Mouse (Mus musculus) stomach, embryonic 14.5 days (tissue): ENCODE measurements around the gene Fam78b. TPM values are rescaled to one million over a fixed set of nuclear protein-coding genes. Genes with fewer than 3 reads are reported as not detected.

ENCODE experiments used
- ATAC-seq: fragments of 200-750 bp; cut with Nextera tagmentation; 2 replicates; pipeline ENCODE4 v1.8.0; 2017; ENCODE audit warnings: low read depth, moderate TSS enrichment; ENCODE audit not compliant: insufficient number of reproducible peaks, insufficient read depth, low FRiP score
- H3K27ac ChIP-seq: fragments of 300-500 bp; sonication (generic); 2 replicates; pipeline ENCODE4 v1.5.1; 2014; ENCODE audit warnings: mild to moderate bottlenecking, low read length, moderate library complexity, mixed read lengths
- H3K27me3 ChIP-seq: fragments of 300-500 bp; sonication (generic); 2 replicates; pipeline ENCODE4 v1.6.1; 2014; ENCODE audit warnings: low read length, control low read depth, mixed read lengths; ENCODE audit not compliant: control insufficient read depth, insufficient read depth
- H3K36me3 ChIP-seq: fragments of 300-500 bp; sonication (generic); 2 replicates; pipeline ENCODE4 v1.6.1; 2014; ENCODE audit warnings: mild to moderate bottlenecking, control low read depth, low read length, moderate library complexity, mixed read lengths; ENCODE audit not compliant: control insufficient read depth, insufficient read depth
- H3K4me1 ChIP-seq: fragments of 300-500 bp; sonication (generic); 2 replicates; pipeline ENCODE4 v1.6.1; 2014; ENCODE audit warnings: low read length, control low read depth, mixed read lengths; ENCODE audit not compliant: control insufficient read depth, insufficient read depth
- H3K4me2 ChIP-seq: fragments of 300-500 bp; sonication (generic); replicated peaks from 2 replicates; pipeline ENCODE4 v1.6.1; 2014; ENCODE audit warnings: low read depth, low read length, control low read depth
- H3K4me3 ChIP-seq: fragments of 300-500 bp; sonication (generic); 2 replicates; pipeline ENCODE4 v1.5.1; 2014; ENCODE audit warnings: low read depth, low read length, control low read depth
- H3K9ac ChIP-seq: fragments of 300-500 bp; sonication (generic); replicated peaks from 2 replicates; pipeline ENCODE4 v1.6.1; 2014; ENCODE audit warnings: low read depth, mild to moderate bottlenecking, control low read depth, low read length, moderate library complexity, mixed read lengths
- H3K9me3 ChIP-seq: fragments of 300-500 bp; sonication (generic); 2 replicates; pipeline ENCODE4 v1.6.1; 2016; ENCODE audit warnings: low read depth, low read length, control low read depth; ENCODE audit not compliant: control insufficient read depth
- WGBS: fragments of 180-500 bp; shearing (Covaris S2); extraction: QIAGEN DNeasy Blood & Tissue Kit; methylation state at CpG from one replicate; pipeline ENCODE4 v1.1.7; 2014; 5-methylcytosine and 5-hydroxymethylcytosine counted together
- polyA plus RNA-seq: library from polyadenylated mRNA; unstranded; fragments of >200 nt; fragmentation: Nextera tagmentation; extraction: Ambion mirVana; gene quantifications from 2 replicates; pipeline ENCODE4 v1.2.1, GENCODE M21; 2014

Fam78b gene
- polyA plus RNA-seq, 1 experiment from 2014 or later, result 1.8 TPM

DNA sequence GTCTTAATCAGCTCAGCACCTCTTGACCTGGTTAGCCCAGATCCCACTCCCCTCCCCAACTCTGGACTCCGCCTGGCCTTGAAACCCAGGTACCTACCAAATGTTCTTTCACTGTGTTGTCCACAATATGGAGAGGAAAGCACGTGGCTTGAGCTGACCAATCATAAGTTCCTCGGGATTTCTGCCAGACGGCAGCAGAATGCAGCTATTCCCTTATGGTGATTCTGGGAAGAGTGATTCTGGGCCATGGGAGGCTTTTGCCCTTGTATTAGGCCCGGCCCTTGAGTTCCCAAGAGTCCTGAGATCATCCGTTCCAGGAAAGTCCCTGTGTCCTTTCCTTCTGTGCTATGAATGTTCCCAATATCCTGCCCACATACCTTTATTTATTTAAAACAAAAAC lies 41.3 kb downstream of the Fam78b start:
- Histone ChIP-seq H3K4me1 (no peaks in the 10 kb centered on the region), H3K36me3 (no peaks in the 10 kb centered on the region), H3K9ac (no peak overlapping the region), H3K9me3 (no peaks in the 10 kb centered on the region), H3K27ac (no peak overlapping the region), H3K4me2 (no peak overlapping the region), H3K4me3 (no peak overlapping the region), H3K27me3 (no peaks in the 10 kb centered on the region)
- 87% methylated on average over 6 of the region's 6 CpGs for WGBS
- ATAC-seq, result no peak

GRCm38 (mm10) chr1:167046169-167046927 lies 45.1 kb downstream of the Fam78b start:
- Histone ChIP-seq H3K4me3 (no peak overlapping the region), H3K9ac (no peak overlapping the region), H3K4me2 (no peak overlapping the region), H3K4me1 (no peaks in the 10 kb centered on the region), H3K27ac (no peak overlapping the region), H3K27me3 (no peaks in the 10 kb centered on the region), H3K36me3 (no peaks in the 10 kb centered on the region), H3K9me3 (no peaks in the 10 kb centered on the region)
- 53% methylated on average over 10 of the region's 10 CpGs for WGBS
- ATAC-seq, result no peak

GRCm38 (mm10) chr1:167050859-167051258 lies 49.6 kb downstream of the Fam78b start:
- H3K27ac ChIP-seq, result no peak overlapping the region
- no peak overlapping the region for H3K9ac ChIP-seq
- no peak overlapping the region for H3K4me3 ChIP-seq
- no peak overlapping the region for H3K4me2 ChIP-seq
- no peaks in the 10 kb centered on the region for H3K4me1 ChIP-seq
- H3K9me3 ChIP-seq, result no peaks in the 10 kb centered on the region
- WGBS, result 87% methylated on average over 3 of the region's 3 CpGs
- ATAC-seq, result no peak
- H3K27me3 ChIP-seq, result no peaks in the 10 kb centered on the region
- no peaks in the 10 kb centered on the region for H3K36me3 ChIP-seq

- no peaks in the 10 kb centered on the region for H3K27me3 ChIP-seq
- WGBS, result 58% methylated on average over 7 of the region's 7 CpGs
Observed at GRCm38 (mm10) chr1:167054029-167054428, 52.8 kb downstream of the Fam78b start.

DNA sequence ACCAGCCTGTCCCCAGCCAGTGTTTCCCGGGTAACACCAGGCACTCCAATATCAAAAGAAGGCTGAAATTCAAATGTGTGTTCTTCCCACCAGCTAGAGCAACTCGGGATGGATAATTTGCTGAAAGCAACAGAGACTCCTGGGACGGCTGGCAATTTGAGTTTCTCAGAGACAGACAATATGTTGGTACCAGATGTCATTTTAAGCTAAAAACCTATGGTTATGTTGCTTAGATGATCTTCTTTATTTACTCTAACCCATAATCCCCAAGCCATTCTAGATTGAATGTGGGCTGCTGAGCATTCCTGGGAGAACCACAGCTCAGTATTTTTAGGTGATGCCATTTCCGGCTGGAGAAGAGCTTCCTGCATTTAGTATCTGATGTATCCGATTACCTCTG lies 56.3 kb downstream of the Fam78b start:
- no peak overlapping the region for H3K9ac ChIP-seq
- H3K36me3 ChIP-seq, result no peaks in the 10 kb centered on the region
- no peaks in the 10 kb centered on the region for H3K4me1 ChIP-seq
- ATAC-seq, result no peak
- H3K4me3 ChIP-seq, result no peak overlapping the region
- no peaks in the 10 kb centered on the region for H3K9me3 ChIP-seq
- WGBS, result 55% methylated on average over 5 of the region's 5 CpGs
- no peak overlapping the region for H3K4me2 ChIP-seq
- H3K27me3 ChIP-seq, result no peaks in the 10 kb centered on the region
- H3K27ac ChIP-seq, result no peak overlapping the region

More at GRCm38 (mm10) chr1:167054029-167054428, 52.8 kb downstream of the Fam78b start:
- Histone ChIP-seq H3K9ac (no peak overlapping the region), H3K9me3 (no peaks in the 10 kb centered on the region), H3K27ac (no peak overlapping the region), H3K4me2 (no peak overlapping the region), H3K36me3 (no peaks in the 10 kb centered on the region), H3K4me1 (no peaks in the 10 kb centered on the region), H3K4me3 (no peak overlapping the region)
- no peak for ATAC-seq

GRCm38 (mm10) chr1:167059550-167060285 lies 58.5 kb downstream of the Fam78b start:
- no peak overlapping the region for H3K4me2 ChIP-seq
- H3K4me1 ChIP-seq, result no peaks in the 10 kb centered on the region
- ATAC-seq, result no peak
- no peak overlapping the region for H3K27ac ChIP-seq
- H3K9ac ChIP-seq, result no peak overlapping the region
- H3K27me3 ChIP-seq, result no peaks in the 10 kb centered on the region
- WGBS, result 58% methylated on average over 9 of the region's 9 CpGs
- no peak overlapping the region for H3K4me3 ChIP-seq
- no peaks in the 10 kb centered on the region for H3K9me3 ChIP-seq
- H3K36me3 ChIP-seq, result no peaks in the 10 kb centered on the region

DNA sequence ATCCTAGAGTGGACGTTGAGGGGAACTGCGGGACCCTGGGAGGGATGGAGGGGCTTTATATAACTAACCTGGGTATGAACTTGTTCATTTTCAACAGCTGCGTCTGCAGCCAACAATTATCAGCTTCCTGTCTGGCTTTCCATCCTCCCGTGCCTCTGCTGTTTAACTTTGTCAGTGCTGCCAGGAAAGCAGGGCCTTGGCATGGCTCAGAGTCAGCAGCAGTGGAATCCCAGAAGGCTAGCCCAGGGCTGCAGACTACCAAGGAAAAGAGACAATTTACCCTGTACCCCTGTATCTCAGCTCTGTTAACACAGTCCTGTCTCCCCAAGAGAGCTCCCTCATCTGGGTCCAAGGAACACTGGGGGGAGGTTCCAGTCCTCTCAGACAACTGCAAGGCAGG lies 62.8 kb downstream of the Fam78b start:
- Histone ChIP-seq H3K4me2 (no peak overlapping the region), H3K36me3 (no peaks in the 10 kb centered on the region), H3K4me1 (no peaks in the 10 kb centered on the region), H3K9me3 (no peaks in the 10 kb centered on the region), H3K27me3 (no peaks in the 10 kb centered on the region), H3K9ac (no peak overlapping the region), H3K27ac (no peak overlapping the region), H3K4me3 (no peak overlapping the region)
- ATAC-seq, result no peak
- 51% methylated on average over 4 of the region's 4 CpGs for WGBS

DNA sequence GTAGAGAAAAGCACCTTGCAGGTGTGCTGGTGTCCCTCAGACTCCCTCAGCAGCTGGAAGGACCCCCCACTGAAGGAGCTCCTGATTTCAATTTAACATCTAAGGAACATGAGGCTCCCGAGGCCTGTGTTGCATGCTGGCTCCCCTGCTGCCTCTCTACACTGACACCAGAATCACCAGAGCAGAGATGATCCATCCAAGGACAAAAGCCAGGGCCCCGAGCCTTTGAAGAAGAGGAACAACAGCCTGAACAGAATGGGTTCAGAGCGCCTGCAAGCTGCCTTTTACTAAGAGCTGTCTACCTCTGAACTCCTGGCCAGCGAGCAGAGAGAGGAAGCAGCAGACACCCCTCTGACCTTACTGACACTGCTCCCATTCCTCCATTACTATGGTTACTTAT lies 64.3 kb downstream of the Fam78b start:
- Histone ChIP-seq H3K27ac (no peak overlapping the region), H3K9me3 (no peaks in the 10 kb centered on the region), H3K4me1 (no peaks in the 10 kb centered on the region), H3K4me3 (no peak overlapping the region), H3K36me3 (no peaks in the 10 kb centered on the region), H3K4me2 (no peak overlapping the region), H3K9ac (no peak overlapping the region), H3K27me3 (no peaks in the 10 kb centered on the region)
- 41% methylated on average over 4 of the region's 4 CpGs for WGBS
- no peak for ATAC-seq
